Mouse (Mus musculus) kidney, adult 2 months (tissue): Measurements from ENCODE around the gene Dync1i2.

Source experiments
- CTCF ChIP-seq: fragments of 200-500 bp; conservative IDR thresholded peaks from 2 replicates; pipeline ENCODE4 v1.5.1; 2011; ENCODE audit warnings: low read depth, mild to moderate bottlenecking, control low read depth, low read length, moderate library complexity, mixed read lengths; ENCODE audit not compliant: insufficient read depth, insufficient read length
- POLR2A ChIP-seq: fragments of 200-500 bp; IDR thresholded peaks from one replicate; pipeline ENCODE4 v1.6.1; 2011; ENCODE audit warnings: low read depth, low read length, control low read depth

GRCm38 (mm10) chr2:71312067-71312466 lies 100.6 kb downstream of the Dync1i2 start:
- TF ChIP-seq CTCF, result no peak
- TF ChIP-seq POLR2A, result no peak
